Mouse (Mus musculus): ENCODE results near the gene Apol8.

DNA sequence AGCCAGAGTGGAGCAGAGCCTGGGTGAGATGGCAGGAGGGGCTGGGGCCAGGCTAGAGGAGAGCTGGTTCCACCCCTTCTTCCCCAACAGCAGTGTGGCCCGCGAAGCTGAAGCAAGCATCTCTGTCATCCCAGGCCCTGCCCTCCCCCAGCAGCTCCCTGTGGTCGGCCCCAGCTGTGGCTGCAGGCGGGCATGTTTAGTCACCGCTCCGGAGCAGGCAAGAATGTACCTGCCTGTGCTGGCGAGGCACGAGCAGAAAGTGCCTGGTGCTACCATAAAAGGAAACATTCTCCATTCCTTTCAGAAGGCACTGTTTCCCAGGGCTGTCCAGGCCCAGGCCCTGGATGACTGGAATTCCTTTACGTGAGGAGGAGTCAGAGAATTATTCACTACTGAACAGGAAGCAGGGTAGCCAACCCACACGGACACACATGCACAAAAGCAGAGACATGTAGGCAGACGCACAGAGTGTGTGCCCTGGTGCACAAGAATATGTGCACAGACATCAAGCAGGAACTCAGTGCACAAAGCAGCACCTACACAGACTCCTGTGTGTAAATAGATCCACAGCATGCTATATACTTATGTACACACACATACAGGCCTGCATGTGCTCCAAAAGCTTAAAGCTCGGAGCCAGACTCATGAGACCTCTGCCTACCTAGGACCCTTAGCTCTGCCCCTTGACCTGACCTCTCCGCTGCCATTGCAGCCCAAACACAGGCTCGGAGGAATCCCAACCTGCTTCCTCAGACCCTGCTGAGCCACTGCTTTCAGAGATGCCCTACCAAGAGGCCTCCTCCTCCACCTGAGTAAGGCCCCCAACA, 42.1 kb upstream of the Apol8 start:
- TF ChIP-seq CHD2 (IDR thresholded peaks at IDR 0.05; ENCODE audit: low read length): no peak
- TF ChIP-seq ZMIZ1 (IDR thresholded peaks at IDR 0.05; ENCODE audit: low read depth, low read length): no peak
- peak; percentile 19; the same call in 1 of the 2 replicates for TF ChIP-seq POLR2A (IDR thresholded peaks at IDR 0.05; ENCODE audit: low read depth, low read length)
- no peak for TF ChIP-seq USF1 (IDR thresholded peaks at IDR 0.05; ENCODE audit: low read depth, low read length)
- no peak for TF ChIP-seq NELFE (IDR thresholded peaks at IDR 0.05; ENCODE audit: low read depth, low read length)
- TF ChIP-seq MEF2A (IDR thresholded peaks at IDR 0.05; ENCODE audit: borderline replicate concordance, low read depth, low read length): peak; percentile 90
- peak; percentile 94 for TF ChIP-seq ETS1 (conservative IDR thresholded peaks at IDR 0.05; ENCODE audit: low read depth, low read length)
- peak; percentile 59; the same call in 1 of the 2 replicates for TF ChIP-seq MXI1 (IDR thresholded peaks at IDR 0.05; ENCODE audit: low read depth, low read length)
- TF ChIP-seq BHLHE40 (IDR thresholded peaks at IDR 0.05; ENCODE audit: low read depth, low read length): peak; percentile 96
- no peak for TF ChIP-seq CTCF (conservative IDR thresholded peaks at IDR 0.05 in 1 of 2, IDR thresholded peaks at IDR 0.05 in 1 of 2; ENCODE audit: low read depth in 2 of 2, low read length in 2 of 2)
- peak; percentile 51; the same call in 1 of the 2 replicates for TF ChIP-seq EP300 (IDR thresholded peaks at IDR 0.05; ENCODE audit: low read length)

Measured in CH12.LX (cell line).